Mouse (Mus musculus) MEL (cell line): Measurements from ENCODE around the gene Tulp1. TPM values are rescaled to one million over a fixed set of nuclear protein-coding genes. Genes with fewer than 3 reads are reported as not detected.

Source experiments
- DNase-seq: peaks from one replicate; pipeline ENCODE4 v3.0.0; 2011; ENCODE audit warnings: low read depth, low spot score
- H3K27ac ChIP-seq: 2 replicates; pipeline ENCODE4 v1.5.1; 2012; ENCODE audit warnings: low read depth, mild to moderate bottlenecking, control low read depth, low read length, moderate library complexity; ENCODE audit not compliant: control insufficient read depth
- H3K27me3 ChIP-seq, 2 experiments: fragments of 150-350 bp in 1 of 2; sonication (generic) in 1 of 2; 2 replicates each; pipeline ENCODE4 v1.6.1; 2012; ENCODE audit warnings: low read length in 2 of 2, mild to moderate bottlenecking in 2 of 2, improper control_type of control experiment in 1 of 2, moderate library complexity in 1 of 2; ENCODE audit not compliant: insufficient read depth in 2 of 2, control insufficient read depth in 1 of 2
- H3K36me3 ChIP-seq, 2 experiments: 2 replicates each; pipeline ENCODE4 v1.6.1; 2012 to 2014; ENCODE audit warnings: low read length in 2 of 2, improper control_type of control experiment in 1 of 2, inconsistent platforms in 1 of 2, mild to moderate bottlenecking in 1 of 2; ENCODE audit not compliant: insufficient read depth in 2 of 2, control insufficient read depth in 1 of 2
- H3K4me1 ChIP-seq, 2 experiments: fragments of 150-350 bp in 1 of 2; sonication (generic) in 1 of 2; 2 replicates each; pipeline ENCODE4 v1.6.1; 2012; ENCODE audit warnings: low read length in 2 of 2, improper control_type of control experiment in 1 of 2, mild to moderate bottlenecking in 1 of 2; ENCODE audit not compliant: insufficient read depth in 2 of 2, control insufficient read depth in 1 of 2
- H3K4me3 ChIP-seq, 2 experiments: fragments of 150-350 bp in 1 of 2; sonication (generic) in 1 of 2; 2 replicates each; pipeline ENCODE4 v1.5.1; 2012; ENCODE audit warnings: low read depth in 2 of 2, low read length in 2 of 2, mild to moderate bottlenecking in 2 of 2, moderate library complexity in 2 of 2, control low read depth in 1 of 2, improper control_type of control experiment in 1 of 2; ENCODE audit not compliant: control insufficient read depth in 1 of 2, insufficient read depth in 1 of 2
- H3K79me2 ChIP-seq: 2 replicates; pipeline ENCODE4 v1.6.1; 2012; ENCODE audit warnings: mild to moderate bottlenecking, low read length, moderate library complexity; ENCODE audit not compliant: control insufficient read depth, poor library complexity, insufficient read depth
- H3K9ac ChIP-seq: 2 replicates; pipeline ENCODE4 v1.6.1; 2012; ENCODE audit warnings: low read depth, mild to moderate bottlenecking, control low read depth, low read length, moderate library complexity; ENCODE audit not compliant: control insufficient read depth, poor library complexity, severe bottlenecking
- H3K9me3 ChIP-seq: fragments of 150-350 bp; sonication (generic); replicated peaks from 2 replicates; pipeline ENCODE4 v1.6.1; 2012; ENCODE audit warnings: mild to moderate bottlenecking, low read length, improper control_type of control experiment, moderate library complexity; ENCODE audit not compliant: insufficient read depth
- BHLHE40 ChIP-seq: IDR thresholded peaks from 2 replicates; pipeline ENCODE4 v1.6.1; 2012; ENCODE audit warnings: low read depth, mild to moderate bottlenecking, inconsistent platforms, low read length, improper control_type of control experiment, borderline replicate concordance
- CHD2 ChIP-seq: IDR thresholded peaks from 2 replicates; pipeline ENCODE4 v1.6.1; 2011; ENCODE audit warnings: low read length, improper control_type of control experiment
- CTCF ChIP-seq, 3 experiments: IDR thresholded peaks in 2 of 3; conservative IDR thresholded peaks in 1 of 3; 2 replicates each; pipeline ENCODE4 v1.5.1; 2011 to 2012; ENCODE audit warnings: low read length in 3 of 3, low read depth in 2 of 3, mild to moderate bottlenecking in 2 of 3, improper control_type of control experiment in 1 of 3, inconsistent platforms in 1 of 3, mixed read lengths in 1 of 3, moderate library complexity in 1 of 3; ENCODE audit not compliant: control insufficient read depth in 1 of 3, insufficient read depth in 1 of 3, poor library complexity in 1 of 3, severe bottlenecking in 1 of 3
- E2F4 ChIP-seq: IDR thresholded peaks from 2 replicates; pipeline ENCODE4 v1.6.1; 2011; ENCODE audit warnings: low read depth, low read length, improper control_type of control experiment, borderline replicate concordance
- ELF1 ChIP-seq: IDR thresholded peaks from 2 replicates; pipeline ENCODE4 v1.6.1; 2014; ENCODE audit warnings: low read depth, mild to moderate bottlenecking, inconsistent platforms, low read length, improper control_type of control experiment, moderate library complexity
- EP300 ChIP-seq, 2 experiments: IDR thresholded peaks; 2 replicates each; pipeline ENCODE4 v1.6.1; 2011; ENCODE audit warnings: improper control_type of control experiment in 2 of 2, low read length in 2 of 2, low read depth in 1 of 2, mild to moderate bottlenecking in 1 of 2
- ETS1 ChIP-seq: IDR thresholded peaks from 2 replicates; pipeline ENCODE4 v1.6.1; 2012; ENCODE audit warnings: low read depth, mild to moderate bottlenecking, inconsistent platforms, low read length, improper control_type of control experiment, moderate library complexity
- GABPA ChIP-seq: IDR thresholded peaks from 2 replicates; pipeline ENCODE4 v1.6.1; 2012; ENCODE audit warnings: low read depth, mild to moderate bottlenecking, inconsistent platforms, low read length, improper control_type of control experiment, moderate library complexity
- GATA1 ChIP-seq: IDR thresholded peaks from 2 replicates; pipeline ENCODE4 v1.6.1; 2011; ENCODE audit warnings: low read depth, low read length, improper control_type of control experiment
- MAFK ChIP-seq: IDR thresholded peaks from 2 replicates; pipeline ENCODE4 v1.6.1; 2011; ENCODE audit warnings: low read depth, mild to moderate bottlenecking, low read length, improper control_type of control experiment, borderline replicate concordance
- MAZ ChIP-seq: IDR thresholded peaks from 2 replicates; pipeline ENCODE4 v1.6.1; 2012; ENCODE audit warnings: low read depth, mild to moderate bottlenecking, inconsistent platforms, low read length, improper control_type of control experiment
- MEF2A ChIP-seq: IDR thresholded peaks from 2 replicates; pipeline ENCODE4 v1.6.1; 2014; ENCODE audit warnings: low read depth, mild to moderate bottlenecking, inconsistent platforms, low read length, improper control_type of control experiment; ENCODE audit not compliant: poor library complexity, insufficient replicate concordance, severe bottlenecking; ENCODE audit errors: extremely low read depth
- MYB ChIP-seq: IDR thresholded peaks from 2 replicates; pipeline ENCODE4 v1.6.1; 2011; ENCODE audit warnings: mild to moderate bottlenecking, low read depth, low read length, improper control_type of control experiment
- MYC ChIP-seq: IDR thresholded peaks from 2 replicates; pipeline ENCODE4 v1.6.1; 2011; ENCODE audit warnings: low read depth, mild to moderate bottlenecking, low read length, improper control_type of control experiment, moderate library complexity
- NELFE ChIP-seq: IDR thresholded peaks from 2 replicates; pipeline ENCODE4 v1.6.1; 2011; ENCODE audit warnings: low read depth, low read length, improper control_type of control experiment
- POLR2AphosphoS2 ChIP-seq: IDR thresholded peaks from 2 replicates; pipeline ENCODE4 v1.6.1; 2011; ENCODE audit warnings: low read length, improper control_type of control experiment
- RCOR1 ChIP-seq: IDR thresholded peaks from 2 replicates; pipeline ENCODE4 v1.6.1; 2012; ENCODE audit warnings: low read depth, mild to moderate bottlenecking, inconsistent platforms, low read length, improper control_type of control experiment
- TAL1 ChIP-seq: IDR thresholded peaks from 2 replicates; pipeline ENCODE4 v1.6.1; 2012; ENCODE audit warnings: mild to moderate bottlenecking, inconsistent platforms, low read length, moderate library complexity, mixed read lengths
- ZC3H11A ChIP-seq: IDR thresholded peaks from 2 replicates; pipeline ENCODE4 v1.6.1; 2012; ENCODE audit warnings: low read depth, mild to moderate bottlenecking, inconsistent platforms, low read length, improper control_type of control experiment
- ZMIZ1 ChIP-seq: IDR thresholded peaks from 2 replicates; pipeline ENCODE4 v1.6.1; 2012; ENCODE audit warnings: low read depth, mild to moderate bottlenecking, inconsistent platforms, low read length, improper control_type of control experiment, moderate library complexity
- ZNF384 ChIP-seq: IDR thresholded peaks from 2 replicates; pipeline ENCODE4 v1.6.1; 2012; ENCODE audit warnings: low read depth, mild to moderate bottlenecking, inconsistent platforms, low read length, improper control_type of control experiment
- polyA plus RNA-seq, 2 experiments: library from polyadenylated mRNA; stranded (reverse) in 1 of 2; unstranded in 1 of 2; fragments of >175 nt in 1 of 2; fragments of >200 nt in 1 of 2; gene quantifications; 2 replicates each; pipeline versions ENCODE4 v1.2.1 to v1.2.4; 2012; ENCODE audit warnings: low replicate concordance in 2 of 2, low read depth in 1 of 2; ENCODE audit not compliant: insufficient read length in 2 of 2, insufficient read depth in 1 of 2, missing spikeins in 1 of 2
- total RNA-seq: library from RNA; depleted of rRNA; stranded (reverse); fragments of 300-350 nt; gene quantifications from 2 replicates; pipeline ENCODE4 v1.2.3, GENCODE M21; 2012

Tulp1 gene
- total and polyA plus RNA-seq, 3 experiments, result 0.23 to 2.4 TPM; not detected in 1

- Histone ChIP-seq H3K9me3 (no peaks in the 10 kb centered on the region), H3K9ac (no peak overlapping the region), H3K36me3 (no peaks in the 10 kb centered on the region), H3K4me1 (no peaks in the 10 kb centered on the region; a peak in 2 of 4 replicates), H3K4me3 (no peak overlapping the region), H3K79me2 (no peaks in the 10 kb centered on the region; the same call in 1 of the 2 replicates), H3K27ac (no peak overlapping the region), H3K27me3 (no peaks in the 10 kb centered on the region; a peak in 1 of 4 replicates)
- TF ChIP-seq ELF1 (no peak), GABPA (no peak), BHLHE40 (no peak), CHD2 (no peak), NELFE (no peak), POLR2AphosphoS2 (no peak), MEF2A (no peak), MYB (no peak), E2F4 (no peak), MAFK (no peak)
- DNase-seq, result no peak
Measured at GRCm38 (mm10) chr17:28347327-28347726, 17.7 kb downstream of the Tulp1 start.

GRCm38 (mm10) chr17:28345882-28346281 lies 19.1 kb downstream of the Tulp1 start:
- Histone ChIP-seq H3K79me2 (no peaks in the 10 kb centered on the region; the same call in 1 of the 2 replicates), H3K9me3 (no peaks in the 10 kb centered on the region), H3K27me3 (no peaks in the 10 kb centered on the region), H3K9ac (no peak overlapping the region), H3K4me1 (peaks cover 2 to 8% of the 10 kb centered on the region in 2 experiments; a peak in 1 of 4 replicates), H3K27ac (no peak overlapping the region), H3K4me3 (no peak overlapping the region), H3K36me3 (peaks cover 0 to 5% of the 10 kb centered on the region in 2 experiments; a peak in 1 of 4 replicates)
- TF ChIP-seq MAZ (no peak), ZNF384 (no peak), POLR2AphosphoS2 (no peak), GATA1 (no peak), MYC (no peak), CTCF (IDR thresholded peaks at IDR 0.05 in 2 of 3, conservative IDR thresholded peaks at IDR 0.05 in 1 of 3; ENCODE audit: control insufficient read depth in 1 of 3, insufficient read depth in 1 of 3, low read depth in 2 of 3, low read length in 3 of 3, poor library complexity in 1 of 3, severe bottlenecking in 1 of 3) (no peak), ELF1 (no peak), E2F4 (no peak), ETS1 (no peak), ZMIZ1 (no peak), RCOR1 (no peak), EP300 (IDR thresholded peaks at IDR 0.05; ENCODE audit: low read depth in 1 of 2, low read length in 2 of 2) (no peak), ZC3H11A (no peak), TAL1 (no peak)
- no peak for DNase-seq
